Mouse (Mus musculus): Measurements from ENCODE around the gene Rps10. TPM values are rescaled to one million over a fixed set of nuclear protein-coding genes. Genes with fewer than 3 reads are reported as not detected.
A peak's percentile ranks its signal among the peaks of the same experiment; 100 is the strongest.

The Rps10 gene
- total RNA-seq (2015) (1,486 and 1,560 TPM in 2 replicates), total RNA-seq (2017) (1,634 and 1,837 TPM in 2 replicates)

GRCm38 (mm10) chr17:27636132-27637020 is at the start of gene Rps10:
TSS of gene Rps10 (minus strand) at chr17:27636669.
- ATAC-seq (ENCODE audit: poor library complexity, severe bottlenecking), result no peak

- no peak for ATAC-seq (ENCODE audit: poor library complexity, severe bottlenecking)
These were observed 49.1 kb upstream of the Rps10 start for GRCm38 (mm10) chr17:27685550-27685913.

- ATAC-seq (ENCODE audit: poor library complexity, severe bottlenecking), result no peak
These were observed 48.5 kb upstream of the Rps10 start for GRCm38 (mm10) chr17:27684886-27685549.

GRCm38 (mm10) chr17:27678924-27679813 is 42.7 kb upstream of the Rps10 start:
- ATAC-seq (ENCODE audit: poor library complexity, severe bottlenecking), result no peak

- ATAC-seq (ENCODE audit: poor library complexity, severe bottlenecking), result no peak
These were observed 41.3 kb upstream of the Rps10 start for GRCm38 (mm10) chr17:27677756-27678155.

GRCm38 (mm10) chr17:27676270-27676669 is 39.8 kb upstream of the Rps10 start:
- no peak for ATAC-seq (ENCODE audit: poor library complexity, severe bottlenecking)

GRCm38 (mm10) chr17:27675453-27675852 is 39.0 kb upstream of the Rps10 start:
- no peak for ATAC-seq (ENCODE audit: poor library complexity, severe bottlenecking)

- no peak for ATAC-seq (ENCODE audit: poor library complexity, severe bottlenecking)
These were observed 37.5 kb upstream of the Rps10 start for GRCm38 (mm10) chr17:27673945-27674344.

GRCm38 (mm10) chr17:27671720-27672119 is 35.3 kb upstream of the Rps10 start:
- no peak for ATAC-seq (ENCODE audit: poor library complexity, severe bottlenecking)

- no peak for ATAC-seq (ENCODE audit: poor library complexity, severe bottlenecking)
These were observed 22.3 kb upstream of the Rps10 start for GRCm38 (mm10) chr17:27658767-27659166.

- no peak for ATAC-seq (ENCODE audit: poor library complexity, severe bottlenecking)
These were observed 20.7 kb upstream of the Rps10 start for GRCm38 (mm10) chr17:27657123-27657522.

- no peak for ATAC-seq (ENCODE audit: poor library complexity, severe bottlenecking)
These were observed 19.9 kb upstream of the Rps10 start for GRCm38 (mm10) chr17:27656414-27656813.

- ATAC-seq (ENCODE audit: poor library complexity, severe bottlenecking), result 0 out of 2 replicates have a peak, but pooled peaks have one; percentile 10
These were observed 19.5 kb upstream of the Rps10 start for GRCm38 (mm10) chr17:27656011-27656399.

- ATAC-seq (ENCODE audit: poor library complexity, severe bottlenecking), result peak; percentile 54
These were observed 18.9 kb upstream of the Rps10 start, which contains the start of gene Pacsin1 for GRCm38 (mm10) chr17:27655089-27656010. TSS of gene Pacsin1 (plus strand) at chr17:27655509.

GRCm38 (mm10) chr17:27653253-27653959 is 16.9 kb upstream of the Rps10 start:
- no peak for ATAC-seq (ENCODE audit: poor library complexity, severe bottlenecking)

GRCm38 (mm10) chr17:27652046-27652790 is 15.7 kb upstream of the Rps10 start:
- ATAC-seq (ENCODE audit: poor library complexity, severe bottlenecking), result peak; percentile 53

GRCm38 (mm10) chr17:27650586-27650985 is 14.1 kb upstream of the Rps10 start:
- ATAC-seq (ENCODE audit: poor library complexity, severe bottlenecking), result no peak

GRCm38 (mm10) chr17:27650160-27650559 is 13.7 kb upstream of the Rps10 start:
- peak; percentile 90 for ATAC-seq (ENCODE audit: poor library complexity, severe bottlenecking)
